Mouse (Mus musculus) hematopoietic multipotent progenitor cell, adult 10-12 weeks (in vitro differentiated cells): ENCODE data around the gene Prkcg. TPM values are rescaled to one million over a fixed set of nuclear protein-coding genes. Genes with fewer than 3 reads are reported as not detected.

ENCODE experiments used
- polyA plus RNA-seq: library from polyadenylated mRNA; stranded (reverse); fragments of >175 nt; gene quantifications from 2 replicates; pipeline ENCODE4 v1.2.3, GENCODE M21; 2012; ENCODE audit warnings: low replicate concordance

The Prkcg gene
- polyA plus RNA-seq: 2.6 and 5.5 TPM in 2 replicates

GRCm38 (mm10) chr7:3288976-3289970 lies at the start of gene Prkcg, which contains the start of gene Myadm:
Prkcg (plus strand) TSS chr7:3289179.
Myadm (plus strand) TSS chr7:3289080.

GRCm38 (mm10) chr7:3332619-3333521 lies 43.9 kb downstream of the Prkcg start, which contains the start of gene Cacng7:
Cacng7 (plus strand) TSS chr7:3332955.

Other genes starting within 250 kb of the Prkcg start
- not detected in 2 replicates for gene AU018091, start 120.0 kb upstream of the Prkcg start, polyA plus RNA-seq
- gene Nlrp12, start 39.4 kb upstream of the Prkcg start, polyA plus RNA-seq: 0.72 and 1.1 TPM in 2 replicates
- 16.6 and 20.0 TPM in 2 replicates for gene Myadm, start 99 bp upstream of the Prkcg start, polyA plus RNA-seq
- gene Cacng7, start 43.8 kb downstream of the Prkcg start, polyA plus RNA-seq: 0.08 and 0.13 TPM in 2 replicates
- 2.0 and 8.2 TPM in 2 replicates for gene Cacng8, start 101.5 kb downstream of the Prkcg start, polyA plus RNA-seq
- gene Cacng6, start 135.0 kb downstream of the Prkcg start, polyA plus RNA-seq: 0.56 TPM in 1 of 2 replicates, not detected in the other
- gene Tarm1, start 213.4 kb downstream of the Prkcg start, polyA plus RNA-seq: 0.34 and 0.93 TPM in 2 replicates